Mouse (Mus musculus) embryonic facial prominence, embryonic 14.5 days (tissue): ENCODE data around the gene Cplx3. TPM values are rescaled to one million over a fixed set of nuclear protein-coding genes. Genes with fewer than 3 reads are reported as not detected.

ENCODE experiments used
- ATAC-seq: fragments of 200-750 bp; cut with Nextera tagmentation; 2 replicates; pipeline ENCODE4 v1.8.0; 2017; ENCODE audit warnings: low read depth, moderate number of reproducible peaks, moderate TSS enrichment
- DNase-seq: peaks from one replicate; pipeline ENCODE4 v3.0.0-alpha.2; 2015; ENCODE audit warnings: low spot score
- H3K27ac ChIP-seq: fragments of 300-500 bp; sonication (generic); replicated peaks from 2 replicates; pipeline ENCODE4 v1.5.1; 2014; ENCODE audit warnings: low read depth, mild to moderate bottlenecking, low read length, moderate library complexity
- H3K27me3 ChIP-seq: fragments of 300-500 bp; sonication (generic); replicated peaks from 2 replicates; pipeline ENCODE4 v1.6.1; 2014; ENCODE audit warnings: low read length; ENCODE audit not compliant: control insufficient read depth, insufficient read depth
- H3K36me3 ChIP-seq: fragments of 300-500 bp; sonication (generic); 2 replicates; pipeline ENCODE4 v1.6.1; 2014; ENCODE audit warnings: low read length, mixed read lengths; ENCODE audit not compliant: control insufficient read depth, insufficient read depth
- H3K4me1 ChIP-seq: fragments of 300-500 bp; sonication (generic); 2 replicates; pipeline ENCODE4 v1.6.1; 2014; ENCODE audit warnings: antibody characterized with exemption, low read length; ENCODE audit not compliant: control insufficient read depth, insufficient read depth
- H3K4me2 ChIP-seq: fragments of 300-500 bp; sonication (generic); 2 replicates; pipeline ENCODE4 v1.6.1; 2014; ENCODE audit warnings: low read depth, mild to moderate bottlenecking, low read length, moderate library complexity, mixed read lengths
- H3K4me3 ChIP-seq: fragments of 300-500 bp; sonication (generic); 2 replicates; pipeline ENCODE4 v1.5.1; 2014; ENCODE audit warnings: low read depth, mild to moderate bottlenecking, low read length
- H3K9ac ChIP-seq: fragments of 300-500 bp; sonication (generic); 2 replicates; pipeline ENCODE4 v1.6.1; 2014; ENCODE audit warnings: low read depth, mild to moderate bottlenecking, low read length, moderate library complexity, mixed read lengths
- H3K9me3 ChIP-seq: fragments of 300-500 bp; sonication (generic); 2 replicates; pipeline ENCODE4 v1.6.1; 2016; ENCODE audit warnings: low read length; ENCODE audit not compliant: control insufficient read depth
- WGBS: fragments of 180-500 bp; shearing (Covaris S2); extraction: QIAGEN DNeasy Blood & Tissue Kit; methylation state at CpG from one replicate; pipeline ENCODE4 v1.1.7; 2014; 5-methylcytosine and 5-hydroxymethylcytosine counted together
- polyA plus RNA-seq: library from polyadenylated mRNA; unstranded; fragments of >200 nt; fragmentation: Nextera tagmentation; extraction: Ambion mirVana; gene quantifications from 2 replicates; pipeline ENCODE4 v1.2.1, GENCODE M21; 2014

Cplx3 gene
- polyA plus RNA-seq, 1 experiment from 2014 or later = not detected

- 26% methylated on average over 2 of the region's 2 CpGs for WGBS
- no peak overlapping the region for H3K4me2 ChIP-seq
- H3K9ac ChIP-seq = no peak overlapping the region
- ATAC-seq (no peak), DNase-seq (no peak)
- no peaks in the 10 kb centered on the region for H3K4me1 ChIP-seq
- no peaks in the 10 kb centered on the region for H3K9me3 ChIP-seq
- no peak overlapping the region for H3K27ac ChIP-seq
- no peak overlapping the region for H3K4me3 ChIP-seq
- peaks cover 4% of the 10 kb centered on the region; the same call in 1 of the 2 replicates for H3K27me3 ChIP-seq
- H3K36me3 ChIP-seq = peaks cover 2% of the 10 kb centered on the region; the same call in 1 of the 2 replicates
These were observed 4.8 kb downstream of the Cplx3 start for GRCm38 (mm10) chr9:57601353-57601706.

DNA sequence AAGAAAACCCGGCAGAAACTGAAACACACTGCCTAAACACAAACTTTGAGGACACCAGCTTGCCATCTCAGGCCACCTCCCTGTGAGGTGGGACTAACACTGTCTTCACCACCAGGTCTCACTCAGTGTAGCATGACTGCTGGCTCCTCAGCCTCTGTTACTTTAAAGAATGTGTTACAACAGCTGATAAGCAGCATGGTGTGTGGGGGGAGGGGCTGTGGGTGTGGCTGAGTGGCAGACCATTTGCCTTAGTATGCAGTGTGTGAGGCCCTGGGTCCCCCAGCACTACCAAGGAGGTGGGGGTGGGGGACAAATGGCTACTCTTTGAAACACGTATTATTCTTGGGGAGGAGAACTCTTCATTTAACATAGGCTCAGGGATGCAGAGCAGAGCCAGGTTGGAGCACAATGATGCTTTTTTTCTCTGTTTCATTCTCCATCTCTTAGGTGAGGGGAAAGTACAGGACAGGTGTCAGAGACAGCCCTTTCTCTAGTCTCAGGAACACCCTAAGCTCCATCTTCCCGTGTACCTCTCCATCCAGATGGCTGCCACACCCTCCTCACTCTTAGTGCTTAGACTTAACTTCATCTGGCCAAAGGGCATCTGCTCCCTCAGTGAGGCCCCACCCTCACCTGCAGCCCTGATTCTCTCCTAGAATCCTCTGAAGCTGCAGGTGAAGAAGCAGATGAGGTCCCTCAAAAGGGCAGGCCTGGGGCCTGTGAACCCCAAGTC lies 5.3 kb downstream of the Cplx3 start:
- DNase-seq (peak; percentile 42), ATAC-seq (peak; percentile 55; the same call in 1 of the 2 replicates)
- Histone ChIP-seq H3K4me2 (no peak overlapping the region), H3K36me3 (peaks cover 5% of the 10 kb centered on the region; the same call in 1 of the 2 replicates), H3K9ac (no peak overlapping the region), H3K4me3 (no peak overlapping the region), H3K4me1 (no peaks in the 10 kb centered on the region), H3K27me3 (peaks cover 4% of the 10 kb centered on the region; the same call in 1 of the 2 replicates), H3K9me3 (no peaks in the 10 kb centered on the region), H3K27ac (no peak overlapping the region)
- WGBS = 15% methylated on average over 3 of the region's 3 CpGs

DNA sequence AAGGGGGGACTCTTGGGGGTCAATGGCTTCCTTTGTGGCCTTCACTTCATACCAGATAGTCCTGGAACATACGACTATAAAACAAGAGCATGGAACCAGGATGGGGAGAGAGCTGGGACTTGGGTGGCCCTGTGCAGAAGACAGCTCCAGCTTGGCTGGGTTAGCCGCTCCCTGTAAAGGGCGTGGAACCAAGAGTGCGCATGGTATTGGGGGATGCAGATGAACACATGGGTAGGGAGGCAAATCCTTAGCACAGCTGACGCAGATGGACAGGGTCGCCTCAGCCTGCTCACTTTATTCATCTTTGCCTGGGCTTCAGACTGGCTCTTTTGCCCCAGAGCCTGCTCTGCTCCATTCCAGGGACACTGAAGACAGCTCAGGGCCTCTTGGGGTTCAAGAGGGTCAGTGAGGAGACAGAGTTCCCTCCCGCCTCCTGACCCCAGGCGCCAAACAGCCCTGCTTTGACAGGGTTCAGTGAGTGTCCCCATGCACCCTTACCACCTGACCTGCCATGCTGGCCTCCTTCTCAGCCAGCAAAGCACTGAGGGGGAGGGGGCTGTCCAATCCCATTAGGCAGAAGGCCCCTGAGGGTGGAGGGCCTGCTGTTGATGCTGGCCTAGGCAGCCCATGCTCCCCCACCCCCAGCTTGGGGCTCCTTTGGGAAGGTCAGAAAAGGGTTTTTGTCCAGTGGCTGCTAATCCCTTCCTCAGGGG lies 7.1 kb downstream of the Cplx3 start:
- Histone ChIP-seq H3K4me1 (no peaks in the 10 kb centered on the region), H3K27me3 (no peaks in the 10 kb centered on the region), H3K9me3 (no peaks in the 10 kb centered on the region), H3K4me3 (no peak overlapping the region), H3K36me3 (peaks cover 20% of the 10 kb centered on the region), H3K27ac (no peak overlapping the region), H3K4me2 (no peak overlapping the region), H3K9ac (no peak overlapping the region)
- 50% methylated on average over 8 of the region's 8 CpGs for WGBS
- ATAC-seq (peak; percentile 62; the same call in 1 of the 2 replicates), DNase-seq (peak; percentile 34)

GRCm38 (mm10) chr9:57597929-57598382 lies 8.1 kb downstream of the Cplx3 start:
- Histone ChIP-seq H3K4me1 (no peaks in the 10 kb centered on the region), H3K27me3 (no peaks in the 10 kb centered on the region), H3K9me3 (no peaks in the 10 kb centered on the region), H3K4me3 (no peak overlapping the region), H3K9ac (no peak overlapping the region), H3K4me2 (no peak overlapping the region), H3K36me3 (peaks cover 31% of the 10 kb centered on the region), H3K27ac (no peak overlapping the region)
- 22% methylated on average over 3 of the region's 4 CpGs for WGBS
- peak; percentile 20 for DNase-seq
- ATAC-seq = peak; percentile 35; the same call in 1 of the 2 replicates

GRCm38 (mm10) chr9:57597265-57597664 lies 8.8 kb downstream of the Cplx3 start:
- peaks cover 38% of the 10 kb centered on the region for H3K36me3 ChIP-seq
- no peak for ATAC-seq
- no peaks in the 10 kb centered on the region for H3K27me3 ChIP-seq
- no peaks in the 10 kb centered on the region for H3K4me1 ChIP-seq
- H3K9ac ChIP-seq = no peak overlapping the region
- no peak overlapping the region for H3K27ac ChIP-seq
- no peak overlapping the region for H3K4me2 ChIP-seq
- DNase-seq = no peak
- no peaks in the 10 kb centered on the region for H3K9me3 ChIP-seq
- H3K4me3 ChIP-seq = no peak overlapping the region
- WGBS = 71% methylated on average over 8 of the region's 8 CpGs

- H3K4me3 ChIP-seq = no peak overlapping the region
- no peak overlapping the region for H3K9ac ChIP-seq
- H3K9me3 ChIP-seq = no peaks in the 10 kb centered on the region
- peaks cover 7% of the 10 kb centered on the region; the same call in 1 of the 2 replicates for H3K4me1 ChIP-seq
- H3K4me2 ChIP-seq = no peak overlapping the region
- H3K27ac ChIP-seq = no peak overlapping the region
- 64% methylated on average over 9 of the region's 9 CpGs for WGBS
- H3K27me3 ChIP-seq = no peaks in the 10 kb centered on the region
- no peak for ATAC-seq
- peaks cover 45% of the 10 kb centered on the region for H3K36me3 ChIP-seq
- DNase-seq = no peak
These were observed 11.9 kb downstream of the Cplx3 start for GRCm38 (mm10) chr9:57594174-57594509.

DNA sequence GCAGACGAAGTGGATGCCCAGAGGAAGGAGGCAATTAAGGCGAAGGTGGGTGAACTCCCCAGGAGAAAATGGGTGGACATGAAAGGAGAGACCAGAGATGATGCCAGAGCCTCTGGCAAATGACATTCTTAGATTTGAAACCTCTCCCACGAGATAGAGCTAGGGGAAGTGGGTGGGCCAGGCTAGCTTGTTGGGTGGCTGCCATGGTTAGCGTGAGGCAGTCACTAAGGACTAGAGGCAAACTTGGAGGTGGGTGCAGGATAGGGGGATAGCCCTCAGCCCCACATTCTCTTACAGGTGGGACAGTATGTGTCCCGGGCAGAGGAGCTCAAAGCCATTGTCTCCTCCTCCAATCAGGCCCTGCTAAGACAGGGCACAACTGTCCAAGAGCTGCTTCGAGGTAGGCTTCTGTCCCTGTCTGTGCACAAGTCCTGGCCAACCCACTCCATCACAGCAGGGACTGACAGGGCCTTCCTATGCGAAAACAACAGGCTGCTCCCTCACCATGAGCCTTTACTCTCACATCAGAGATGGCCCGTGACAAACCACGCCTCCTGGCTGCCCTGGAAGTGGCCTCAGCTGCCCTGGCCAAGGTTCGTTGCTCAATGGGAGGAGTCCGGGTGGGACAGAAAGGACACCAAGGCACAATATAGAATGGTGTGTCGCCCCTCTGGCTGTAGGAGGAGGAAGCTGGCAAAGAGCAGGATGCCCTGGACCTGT lies 12.5 kb downstream of the Cplx3 start:
- 47% methylated on average over 11 of the region's 12 CpGs for WGBS
- no peak overlapping the region for H3K9ac ChIP-seq
- H3K9me3 ChIP-seq = no peaks in the 10 kb centered on the region
- no peak overlapping the region for H3K4me3 ChIP-seq
- H3K4me1 ChIP-seq = peaks cover 7% of the 10 kb centered on the region; the same call in 1 of the 2 replicates
- H3K27ac ChIP-seq = no peak overlapping the region
- ATAC-seq (no peak), DNase-seq (no peak)
- peaks cover 45% of the 10 kb centered on the region for H3K36me3 ChIP-seq
- H3K27me3 ChIP-seq = no peaks in the 10 kb centered on the region
- no peak overlapping the region for H3K4me2 ChIP-seq

- no peak for ATAC-seq
- Histone ChIP-seq H3K4me3 (peak overlapping the region; percentile 80; the same call in 1 of the 2 replicates), H3K27me3 (no peaks in the 10 kb centered on the region), H3K27ac (no peak overlapping the region), H3K36me3 (peaks cover 56% of the 10 kb centered on the region), H3K4me2 (peak overlapping the region; percentile 86; the same call in 1 of the 2 replicates), H3K9ac (no peak overlapping the region), H3K4me1 (peaks cover 7% of the 10 kb centered on the region; the same call in 1 of the 2 replicates), H3K9me3 (no peaks in the 10 kb centered on the region)
- WGBS = 24% methylated on average over 5 of the region's 5 CpGs
- DNase-seq = peak; percentile 23
These were observed 15.4 kb downstream of the Cplx3 start for GRCm38 (mm10) chr9:57590726-57591125.
